Mouse (Mus musculus): Measurements from ENCODE around the gene Tpk1.

DNA sequence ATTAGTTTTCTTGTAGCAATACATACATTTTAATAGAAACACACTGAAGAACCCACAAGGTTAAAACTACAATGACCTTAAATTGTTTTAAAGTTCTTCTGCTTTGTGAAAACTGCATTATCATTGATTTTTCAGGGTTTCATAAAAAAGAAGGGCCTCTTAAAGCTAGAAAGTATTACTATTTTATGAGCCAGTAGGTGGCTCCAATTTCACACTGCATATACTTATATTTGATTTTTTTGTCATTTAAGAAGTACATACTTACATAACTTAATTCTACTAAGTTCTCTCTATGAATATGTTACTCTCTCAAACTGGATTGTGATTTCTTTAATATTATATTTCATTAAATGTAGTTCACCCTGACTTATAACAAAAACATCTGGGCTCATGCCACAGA is 173.7 kb downstream of the Tpk1 start:
- TF ChIP-seq CTCF (IDR thresholded peaks at IDR 0.05; ENCODE audit: control insufficient read depth, insufficient read depth, low read length) (no peak), POLR2A (IDR thresholded peaks at IDR 0.05; ENCODE audit: borderline replicate concordance, control insufficient read depth, low read depth, low read length) (no peak)
